Mouse (Mus musculus) frontal cortex, postnatal 25 days (tissue): Measurements from ENCODE around the gene Zfp13.
"Not testable (repeated sequence)": the region's sequence is repeated elsewhere in the genome, so short reads cannot be mapped to it uniquely, and the experiment has no call there.

ENCODE experiments used
- DNase-seq, 2 experiments: peaks; one replicate each; pipeline ENCODE4 v3.0.0; 2022; ENCODE audit warnings: low spot score in 2 of 2

Zfp13 gene

GRCm38 (mm10) chr17:23533591-23534490 lies 65.4 kb downstream of the Zfp13 start:
- DNase-seq, result not testable (repeated sequence)

DNA sequence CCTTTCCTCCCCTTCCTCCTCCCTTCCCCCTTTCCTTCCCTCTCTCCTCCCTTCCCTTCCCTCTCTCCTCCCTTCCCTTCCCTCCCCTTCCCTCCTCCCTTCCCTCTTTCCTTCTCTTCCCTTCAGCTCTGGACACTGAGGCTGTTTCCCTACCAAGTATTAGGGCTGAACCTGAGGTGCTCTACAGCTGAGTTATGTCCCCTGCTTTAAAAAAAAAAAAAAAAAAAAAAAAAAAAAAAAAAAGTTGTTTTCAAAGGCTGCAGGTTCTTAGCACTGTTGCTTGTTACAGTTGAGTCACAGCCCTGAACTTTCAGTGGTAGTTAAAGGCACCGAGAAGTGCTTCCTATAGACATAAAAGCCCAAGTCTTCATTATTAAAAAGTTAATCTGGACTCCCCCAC lies 67.9 kb downstream of the Zfp13 start:
- DNase-seq, result not testable (repeated sequence)
